Mouse (Mus musculus): Measurements from ENCODE around the gene Pafah1b2. TPM values are rescaled to one million over a fixed set of nuclear protein-coding genes. Genes with fewer than 3 reads are reported as not detected.

The Pafah1b2 gene
- polyA plus RNA-seq, 1 experiment from 2014 or later, result 82.8 TPM

DNA sequence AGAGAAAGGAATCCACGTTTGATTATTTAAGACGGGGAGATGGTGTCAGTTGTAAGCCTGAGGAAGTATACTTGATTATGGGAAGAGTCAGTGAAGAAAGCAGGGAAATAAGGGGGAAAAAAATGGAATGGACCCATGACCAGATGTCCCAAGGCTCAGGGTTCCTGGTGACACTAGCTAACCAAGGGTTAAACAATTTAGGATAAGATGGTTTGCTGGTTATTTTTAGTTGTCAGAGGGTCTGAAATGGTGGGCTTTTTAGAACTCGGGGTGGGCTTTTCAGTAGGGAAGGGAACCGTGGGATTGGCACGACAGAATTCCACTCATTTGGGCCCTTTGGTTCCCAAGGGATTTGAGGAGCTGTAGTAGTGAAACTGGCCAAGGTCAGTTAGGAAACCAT, 1.1 kb upstream of the Pafah1b2 start:
- WGBS, result 1% methylated on average over 5 of the region's 5 CpGs
- peaks cover 21% of the 10 kb centered on the region; the same call in 1 of the 2 replicates for H3K4me1 ChIP-seq (ENCODE audit: insufficient read depth, low read depth, low read length)
- H3K4me3 ChIP-seq (ENCODE audit: low read depth, low read length), result peak overlapping the region; percentile 99
- 0 out of 2 replicates have a peak, but pooled peaks cover under 1% of the 10 kb centered on the region for H3K36me3 ChIP-seq (ENCODE audit: insufficient read depth, low read length)
- H3K4me2 ChIP-seq (replicated peaks; ENCODE audit: low read depth, low read length), result peak overlapping the region; percentile 58
- TF ChIP-seq EP300 (IDR thresholded peaks at IDR 0.05) (no peak), CTCF (IDR thresholded peaks at IDR 0.05) (no peak)
- ATAC-seq, result no peak
- H3K27me3 ChIP-seq (replicated peaks; ENCODE audit: insufficient read depth, low read length), result no peaks in the 10 kb centered on the region
- H3K27ac ChIP-seq (ENCODE audit: low read length), result peak overlapping the region; percentile 97
- DNase-seq (ENCODE audit: low spot score), result no peak
- H3K9ac ChIP-seq (replicated peaks; ENCODE audit: low read depth), result peak overlapping the region; percentile 99
- H3K9me3 ChIP-seq (ENCODE audit: low read length), result no peaks in the 10 kb centered on the region

GRCm38 (mm10) chr9:46013009-46013586, 608 bp upstream of the Pafah1b2 start:
- Histone ChIP-seq H3K4me2 (replicated peaks; ENCODE audit: low read depth, low read length) (peak overlapping the region; percentile 58), H3K4me3 (ENCODE audit: low read depth, low read length) (peak overlapping the region; percentile 99), H3K4me1 (ENCODE audit: insufficient read depth, low read depth, low read length) (peaks cover 18% of the 10 kb centered on the region; the same call in 1 of the 2 replicates), H3K9ac (replicated peaks; ENCODE audit: low read depth) (peak overlapping the region; percentile 99), H3K27me3 (replicated peaks; ENCODE audit: insufficient read depth, low read length) (no peaks in the 10 kb centered on the region), H3K36me3 (ENCODE audit: insufficient read depth, low read length) (no peaks in the 10 kb centered on the region), H3K9me3 (ENCODE audit: low read length) (no peaks in the 10 kb centered on the region), H3K27ac (ENCODE audit: low read length) (peak overlapping the region; percentile 97)
- WGBS, result 2% methylated on average over 37 of the region's 46 CpGs
- DNase-seq (ENCODE audit: low spot score) (peak; percentile 68), ATAC-seq (peak; percentile 36)
- TF ChIP-seq CTCF (IDR thresholded peaks at IDR 0.05) (no peak), EP300 (IDR thresholded peaks at IDR 0.05) (no peak)

DNA sequence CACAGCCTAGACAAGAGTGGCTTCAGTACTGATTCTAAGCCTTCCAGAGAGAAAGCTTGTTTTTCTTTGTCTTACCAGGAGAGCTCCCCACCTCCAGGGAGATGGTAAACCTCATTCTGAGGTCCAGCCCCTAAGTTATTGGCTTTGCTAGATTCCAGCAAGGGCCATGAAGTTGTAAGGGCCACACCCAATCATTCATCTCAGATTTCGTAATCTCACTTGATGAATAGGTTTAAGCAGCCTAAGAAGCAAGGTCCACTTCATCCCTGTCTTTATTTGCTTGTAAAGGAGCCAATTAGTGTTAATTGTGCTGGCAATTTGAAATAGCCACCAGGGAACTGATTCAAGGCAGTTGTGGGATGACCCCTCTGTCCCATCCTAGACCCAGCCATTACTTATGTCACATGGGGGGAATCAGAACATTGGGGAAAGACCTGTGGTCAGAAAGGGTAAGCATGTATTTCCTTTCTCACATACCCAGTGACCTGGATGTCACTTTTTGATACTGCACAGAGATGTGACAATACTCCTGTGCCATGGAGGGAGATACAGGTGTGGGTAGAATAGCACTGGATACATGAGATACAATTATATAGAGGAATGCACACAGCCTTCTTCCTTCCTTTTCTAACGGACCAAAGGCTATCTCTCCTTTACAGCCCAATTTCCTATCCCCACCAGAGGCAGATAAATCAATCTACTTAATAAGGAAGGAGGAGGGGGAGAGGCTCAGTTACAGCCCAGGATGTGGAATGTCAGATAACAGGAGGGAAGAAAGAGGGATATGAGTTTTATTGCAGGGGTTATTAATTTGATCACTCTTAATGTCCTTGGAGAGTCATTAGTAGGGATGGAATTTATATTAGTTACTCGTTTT, 1.2 kb downstream of the Pafah1b2 start:
- H3K27me3 ChIP-seq (replicated peaks; ENCODE audit: insufficient read depth, low read length), result no peaks in the 10 kb centered on the region
- WGBS, result 35% methylated on average over 3 of the region's 3 CpGs
- ATAC-seq, result no peak
- H3K27ac ChIP-seq (ENCODE audit: low read length), result no peak overlapping the region
- no peak overlapping the region for H3K4me2 ChIP-seq (replicated peaks; ENCODE audit: low read depth, low read length)
- DNase-seq (ENCODE audit: low spot score), result no peak
- TF ChIP-seq CTCF (IDR thresholded peaks at IDR 0.05) (no peak), EP300 (IDR thresholded peaks at IDR 0.05) (no peak)
- H3K4me3 ChIP-seq (ENCODE audit: low read depth, low read length), result no peak overlapping the region
- no peaks in the 10 kb centered on the region for H3K9me3 ChIP-seq (ENCODE audit: low read length)
- H3K36me3 ChIP-seq (ENCODE audit: insufficient read depth, low read length), result no peaks in the 10 kb centered on the region
- peaks cover 15% of the 10 kb centered on the region; the same call in 1 of the 2 replicates for H3K4me1 ChIP-seq (ENCODE audit: insufficient read depth, low read depth, low read length)
- H3K9ac ChIP-seq (replicated peaks; ENCODE audit: low read depth), result no peak overlapping the region

- Histone ChIP-seq H3K27me3 (replicated peaks; ENCODE audit: insufficient read depth, low read length) (no peaks in the 10 kb centered on the region), H3K9me3 (ENCODE audit: low read length) (no peaks in the 10 kb centered on the region), H3K27ac (ENCODE audit: low read length) (no peak overlapping the region), H3K4me3 (ENCODE audit: low read depth, low read length) (no peak overlapping the region), H3K36me3 (ENCODE audit: insufficient read depth, low read length) (no peaks in the 10 kb centered on the region), H3K9ac (replicated peaks; ENCODE audit: low read depth) (no peak overlapping the region), H3K4me1 (ENCODE audit: insufficient read depth, low read depth, low read length) (peaks cover 6% of the 10 kb centered on the region; the same call in 1 of the 2 replicates), H3K4me2 (replicated peaks; ENCODE audit: low read depth, low read length) (no peak overlapping the region)
- ATAC-seq (no peak), DNase-seq (ENCODE audit: low spot score) (peak; percentile 41)
- 65% methylated on average over 1 of the region's 1 CpGs for WGBS
- TF ChIP-seq CTCF (IDR thresholded peaks at IDR 0.05), result no peak
- TF ChIP-seq EP300 (IDR thresholded peaks at IDR 0.05), result no peak
Observed at GRCm38 (mm10) chr9:46009669-46009983, 2.9 kb downstream of the Pafah1b2 start.

GRCm38 (mm10) chr9:46008931-46009668, 3.4 kb downstream of the Pafah1b2 start:
- no peak for ATAC-seq
- 67% methylated on average over 7 of the region's 7 CpGs for WGBS
- DNase-seq (ENCODE audit: low spot score), result no peak
- Histone ChIP-seq H3K4me1 (ENCODE audit: insufficient read depth, low read depth, low read length) (peaks cover 3% of the 10 kb centered on the region; the same call in 1 of the 2 replicates), H3K27ac (ENCODE audit: low read length) (no peak overlapping the region), H3K9ac (replicated peaks; ENCODE audit: low read depth) (no peak overlapping the region), H3K4me2 (replicated peaks; ENCODE audit: low read depth, low read length) (no peak overlapping the region), H3K27me3 (replicated peaks; ENCODE audit: insufficient read depth, low read length) (no peaks in the 10 kb centered on the region), H3K9me3 (ENCODE audit: low read length) (no peaks in the 10 kb centered on the region), H3K4me3 (ENCODE audit: low read depth, low read length) (no peak overlapping the region), H3K36me3 (ENCODE audit: insufficient read depth, low read length) (no peaks in the 10 kb centered on the region)
- TF ChIP-seq CTCF (IDR thresholded peaks at IDR 0.05), result no peak
- TF ChIP-seq EP300 (IDR thresholded peaks at IDR 0.05), result no peak

DNA sequence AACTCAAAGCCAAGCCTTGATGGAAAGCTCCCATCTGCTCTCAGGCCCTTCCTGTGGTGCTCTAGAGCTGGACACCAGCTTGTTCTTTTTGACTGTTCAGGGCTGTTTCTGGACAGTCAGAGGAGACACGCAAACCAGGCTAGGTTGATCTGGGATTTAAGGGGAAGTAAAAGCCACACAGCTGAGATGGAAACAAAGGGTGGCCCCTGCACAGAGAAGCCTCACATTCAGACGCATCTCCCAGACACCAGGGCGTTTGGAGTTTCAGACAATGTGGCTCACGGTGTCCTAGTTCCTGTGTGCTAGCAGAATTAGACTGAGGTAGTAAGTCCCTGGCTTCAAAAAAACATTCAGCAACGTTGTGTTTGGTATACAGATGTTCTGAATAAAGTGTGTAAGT, 6.3 kb downstream of the Pafah1b2 start:
- Histone ChIP-seq H3K4me1 (ENCODE audit: insufficient read depth, low read depth, low read length) (no peaks in the 10 kb centered on the region), H3K9ac (replicated peaks; ENCODE audit: low read depth) (no peak overlapping the region), H3K27me3 (replicated peaks; ENCODE audit: insufficient read depth, low read length) (no peaks in the 10 kb centered on the region), H3K4me2 (replicated peaks; ENCODE audit: low read depth, low read length) (no peak overlapping the region), H3K4me3 (ENCODE audit: low read depth, low read length) (no peak overlapping the region), H3K36me3 (ENCODE audit: insufficient read depth, low read length) (no peaks in the 10 kb centered on the region), H3K27ac (ENCODE audit: low read length) (no peak overlapping the region), H3K9me3 (ENCODE audit: low read length) (no peaks in the 10 kb centered on the region)
- 60% methylated on average over 5 of the region's 5 CpGs for WGBS
- DNase-seq (ENCODE audit: low spot score) (no peak), ATAC-seq (no peak)
- no peak for TF ChIP-seq EP300 (IDR thresholded peaks at IDR 0.05)
- TF ChIP-seq CTCF (IDR thresholded peaks at IDR 0.05), result no peak

Data from lung, postnatal 0 days (tissue).